Mouse (Mus musculus) liver, embryonic 11.5 days (tissue): Measurements from ENCODE around the gene Uba6. TPM values are rescaled to one million over a fixed set of nuclear protein-coding genes. Genes with fewer than 3 reads are reported as not detected.
A peak's percentile ranks its signal among the peaks of the same experiment; 100 is the strongest.

Experiments
- ATAC-seq: fragments of 200-750 bp; cut with Nextera tagmentation; replicated peaks from 2 replicates; pipeline ENCODE4 v1.8.0; 2017; ENCODE audit warnings: moderate number of reproducible peaks, mild to moderate bottlenecking, moderate TSS enrichment, moderate library complexity; ENCODE audit not compliant: low FRiP score
- DNase-seq: peaks from one replicate; pipeline ENCODE4 v3.0.0-alpha.2; 2017; ENCODE audit warnings: low spot score
- H3K27ac ChIP-seq: fragments of 300-500 bp; sonication (generic); 2 replicates; pipeline ENCODE4 v1.5.1; 2014; ENCODE audit warnings: mild to moderate bottlenecking, low read depth, low read length, control low read depth
- H3K27me3 ChIP-seq: fragments of 300-500 bp; sonication (generic); replicated peaks from 2 replicates; pipeline ENCODE4 v1.6.1; 2014; ENCODE audit warnings: low read length, mixed read lengths; ENCODE audit not compliant: control insufficient read depth, insufficient read depth
- H3K36me3 ChIP-seq: fragments of 300-500 bp; sonication (generic); 2 replicates; pipeline ENCODE4 v1.6.1; 2014; ENCODE audit warnings: mild to moderate bottlenecking, low read length, moderate library complexity, mixed read lengths; ENCODE audit not compliant: control insufficient read depth, insufficient read depth
- H3K4me1 ChIP-seq: fragments of 300-500 bp; sonication (generic); replicated peaks from 2 replicates; pipeline ENCODE4 v1.6.1; 2014; ENCODE audit warnings: low read length, mixed read lengths; ENCODE audit not compliant: control insufficient read depth, insufficient read depth
- H3K4me2 ChIP-seq: fragments of 300-500 bp; sonication (generic); 2 replicates; pipeline ENCODE4 v1.6.1; 2014; ENCODE audit warnings: mild to moderate bottlenecking, control low read depth, moderate library complexity
- H3K4me3 ChIP-seq: fragments of 300-500 bp; sonication (generic); 2 replicates; pipeline ENCODE4 v1.5.1; 2014; ENCODE audit warnings: low read depth, low read length, control low read depth
- H3K9ac ChIP-seq: fragments of 300-500 bp; sonication (generic); 2 replicates; pipeline ENCODE4 v1.6.1; 2014; ENCODE audit warnings: low read depth, low read length, control low read depth
- H3K9me3 ChIP-seq: fragments of 300-500 bp; sonication (generic); 2 replicates; pipeline ENCODE4 v1.6.1; 2016; ENCODE audit warnings: low read length, inconsistent platforms, mixed read lengths; ENCODE audit not compliant: control insufficient read depth
- WGBS: fragments of 180-500 bp; shearing (Covaris S2); extraction: QIAGEN DNeasy Blood & Tissue Kit; methylation state at CpG from one replicate; pipeline ENCODE4 v1.1.7; 2014; 5-methylcytosine and 5-hydroxymethylcytosine counted together
- polyA plus RNA-seq: library from polyadenylated mRNA; unstranded; fragments of >200 nt; fragmentation: Nextera tagmentation; extraction: Ambion mirVana; gene quantifications from 2 replicates; pipeline ENCODE4 v1.2.1, GENCODE M21; 2014

Uba6 gene
- polyA plus RNA-seq, 1 experiment from 2014 or later: 14.7 TPM

DNA sequence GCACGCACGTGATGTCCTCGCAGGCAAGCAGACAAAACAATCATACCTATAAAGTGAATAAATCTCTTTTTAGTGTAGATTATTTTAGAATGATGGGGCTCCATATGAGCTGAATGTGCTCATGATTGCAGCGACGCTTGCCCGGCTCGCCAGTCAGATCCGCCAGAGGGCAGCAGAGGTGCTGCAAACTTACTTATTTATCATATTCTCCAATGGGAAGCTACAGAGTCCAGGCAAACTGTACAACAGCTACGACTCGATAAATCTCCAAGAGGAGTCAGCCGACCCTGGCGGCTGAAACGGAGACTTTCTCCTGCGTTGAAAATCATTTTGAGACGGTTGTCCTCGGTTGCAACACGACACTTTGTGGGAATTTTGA, 106.1 kb downstream of the Uba6 start:
- DNase-seq (peak; percentile 81), ATAC-seq (peak; percentile 42)
- H3K4me3 ChIP-seq: peak overlapping the region; percentile 79
- no peak overlapping the region; the same call in 1 of the 2 replicates for H3K27ac ChIP-seq
- peak overlapping the region; percentile 51 for H3K9ac ChIP-seq
- 1% methylated on average over 17 of the region's 17 CpGs for WGBS
- H3K27me3 ChIP-seq: no peaks in the 10 kb centered on the region
- no peaks in the 10 kb centered on the region for H3K36me3 ChIP-seq
- peaks cover 7% of the 10 kb centered on the region for H3K4me1 ChIP-seq
- peak overlapping the region; percentile 81 for H3K4me2 ChIP-seq
- H3K9me3 ChIP-seq: no peaks in the 10 kb centered on the region

GRCm38 (mm10) chr5:86065876-86066550, 106.6 kb downstream of the Uba6 start:
- Histone ChIP-seq H3K27ac (peak overlapping the region; percentile 50; the same call in 1 of the 2 replicates), H3K27me3 (no peaks in the 10 kb centered on the region), H3K9me3 (no peaks in the 10 kb centered on the region), H3K36me3 (no peaks in the 10 kb centered on the region), H3K4me2 (peak overlapping the region; percentile 81), H3K9ac (peak overlapping the region; percentile 52; the same call in 1 of the 2 replicates), H3K4me1 (peaks cover 7% of the 10 kb centered on the region), H3K4me3 (peak overlapping the region; percentile 79)
- under 1% methylated on average over 17 of the region's 17 CpGs for WGBS
- ATAC-seq (peak; percentile 56), DNase-seq (no peak)

DNA sequence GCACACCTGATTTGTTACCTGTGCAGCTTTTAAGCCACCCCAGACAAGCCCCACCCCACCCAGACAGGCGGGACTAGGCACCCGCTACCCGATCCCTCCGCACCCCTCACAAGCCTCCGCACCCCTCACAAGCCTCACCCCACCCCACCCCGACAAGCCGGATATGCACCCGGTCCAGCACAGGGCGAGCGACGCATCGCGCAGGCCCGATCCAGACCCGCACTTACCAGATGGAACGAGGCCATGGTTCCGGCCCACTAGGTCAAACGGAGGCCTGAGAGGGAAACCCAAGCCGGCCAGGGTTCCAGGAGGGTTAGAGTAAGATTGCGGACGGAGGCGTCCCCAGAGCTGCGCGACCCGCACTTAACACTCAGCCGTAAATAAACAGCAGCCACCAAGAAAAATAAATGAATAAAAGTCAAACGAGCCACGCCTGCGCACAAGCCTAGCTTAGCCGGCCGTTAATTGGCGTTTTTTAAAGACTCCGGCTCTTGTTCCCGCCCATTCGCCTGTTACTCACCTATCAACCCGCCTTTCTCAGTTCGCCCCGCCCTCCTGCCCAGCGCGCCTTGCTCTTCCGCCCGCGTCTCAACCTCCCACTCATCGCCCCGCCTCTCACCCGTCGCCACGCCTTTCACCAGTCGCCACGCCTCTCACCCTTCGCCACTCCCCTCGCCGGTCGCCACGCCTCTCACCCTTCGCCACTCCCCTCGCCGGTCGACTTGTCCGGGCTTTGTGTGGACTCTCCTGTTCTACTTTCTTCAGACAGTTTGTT, 107.3 kb downstream of the Uba6 start, which contains the start of gene Cenpc1:
Gene Cenpc1, minus strand, starts transcription at position 483 of the 775 bp plus-strand sequence.
- Histone ChIP-seq H3K4me1 (peaks cover 7% of the 10 kb centered on the region), H3K36me3 (no peaks in the 10 kb centered on the region), H3K9me3 (no peaks in the 10 kb centered on the region), H3K4me2 (peak within 1 kb of the TSS; percentile 81), H3K4me3 (peak within 1 kb of the TSS; percentile 79), H3K27me3 (no peaks in the 10 kb centered on the region), H3K9ac (peak within 1 kb of the TSS; percentile 87), H3K27ac (peak within 1 kb of the TSS; percentile 94)
- DNase-seq: peak; percentile 99
- WGBS: under 1% methylated on average over 60 of the region's 60 CpGs
- peak; percentile 91 for ATAC-seq

GRCm38 (mm10) chr5:86063501-86063900, 109.1 kb downstream of the Uba6 start:
- H3K4me1 ChIP-seq: peaks cover 7% of the 10 kb centered on the region
- DNase-seq (no peak), ATAC-seq (no peak)
- H3K9me3 ChIP-seq: no peaks in the 10 kb centered on the region
- H3K4me3 ChIP-seq: no peak overlapping the region
- no peaks in the 10 kb centered on the region for H3K27me3 ChIP-seq
- H3K9ac ChIP-seq: no peak overlapping the region
- H3K4me2 ChIP-seq: peak overlapping the region; percentile 68
- WGBS: 58% methylated on average over 1 of the region's 1 CpGs
- no peaks in the 10 kb centered on the region for H3K36me3 ChIP-seq
- no peak overlapping the region for H3K27ac ChIP-seq

Other genes with a start within 250 kb of the Uba6 start
- 25.7 and 25.8 TPM in 2 replicates for gene Cenpc1, start 107.2 kb downstream of the Uba6 start, polyA plus RNA-seq
- gene Stap1, start 101.1 kb downstream of the Uba6 start, polyA plus RNA-seq: 2.0 and 2.6 TPM in 2 replicates
- gene Gnrhr, start 25.1 kb upstream of the Uba6 start, polyA plus RNA-seq: not detected in 2 replicates
- not detected in 2 replicates for gene Tmprss11c, start 116.5 kb upstream of the Uba6 start, polyA plus RNA-seq
- gene Tmprss11d, start 200.6 kb upstream of the Uba6 start, polyA plus RNA-seq: not detected in 2 replicates